Mouse (Mus musculus) 3T3-L1 (cell line): ENCODE measurements around the gene Nsun2.
"Not testable (repeated sequence)": the region's sequence is repeated elsewhere in the genome, so short reads cannot be mapped to it uniquely, and the experiment has no call there.

Source experiments
- DNase-seq: peaks from one replicate; pipeline ENCODE4 v3.0.0-alpha.2; 2015; ENCODE audit warnings: low read depth, low spot score

Gene Nsun2

DNA sequence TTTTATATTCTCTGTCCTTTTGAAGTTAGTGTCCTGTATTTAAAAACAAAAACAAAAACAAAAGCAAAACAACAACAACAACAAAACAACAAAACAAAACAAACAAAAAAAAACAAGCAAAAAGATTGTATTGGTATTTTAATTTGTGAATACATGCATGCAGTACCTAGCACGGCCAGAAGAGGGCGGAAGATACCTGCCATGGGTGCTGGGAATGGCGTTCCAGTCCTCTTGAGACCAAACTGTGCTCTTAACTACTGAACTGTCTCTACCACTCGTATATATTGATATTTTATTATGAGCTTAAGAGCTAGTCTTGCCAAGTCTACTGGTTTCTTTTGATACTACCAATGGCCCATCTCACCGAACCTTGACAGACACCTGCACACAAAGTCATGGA lies 19.5 kb downstream of the Nsun2 start:
- DNase-seq, result peak; percentile 71

- no peak for DNase-seq
These were observed 20.7 kb downstream of the Nsun2 start for GRCm38 (mm10) chr13:69554255-69554654.

DNA sequence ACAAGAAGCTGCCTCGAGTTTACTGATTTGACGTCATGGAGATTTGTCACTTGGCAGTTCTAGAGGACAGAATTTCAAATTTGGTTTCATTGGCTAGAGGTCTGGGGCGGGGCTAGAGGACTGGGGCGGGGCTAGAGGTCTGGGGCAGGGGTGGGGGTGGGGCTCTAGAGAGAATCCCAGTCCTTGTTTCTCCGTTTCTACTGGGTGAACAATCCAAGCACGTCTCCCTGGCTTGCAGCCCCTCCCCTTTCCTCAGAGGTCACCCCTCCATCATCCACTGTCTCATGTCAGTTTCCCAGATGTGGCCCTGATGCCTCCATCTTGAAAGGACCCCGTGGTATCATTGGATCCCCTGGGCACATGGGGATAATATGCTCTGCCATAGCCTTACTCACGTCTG lies 21.5 kb downstream of the Nsun2 start:
- DNase-seq, result no peak

GRCm38 (mm10) chr13:69555957-69556482 lies 22.5 kb downstream of the Nsun2 start:
- no peak for DNase-seq

- no peak for DNase-seq
These were observed 23.2 kb downstream of the Nsun2 start for GRCm38 (mm10) chr13:69556728-69557127.

GRCm38 (mm10) chr13:69558098-69558660 lies 24.6 kb downstream of the Nsun2 start:
- no peak for DNase-seq

GRCm38 (mm10) chr13:69559291-69559961 lies 25.9 kb downstream of the Nsun2 start:
- no peak for DNase-seq

DNA sequence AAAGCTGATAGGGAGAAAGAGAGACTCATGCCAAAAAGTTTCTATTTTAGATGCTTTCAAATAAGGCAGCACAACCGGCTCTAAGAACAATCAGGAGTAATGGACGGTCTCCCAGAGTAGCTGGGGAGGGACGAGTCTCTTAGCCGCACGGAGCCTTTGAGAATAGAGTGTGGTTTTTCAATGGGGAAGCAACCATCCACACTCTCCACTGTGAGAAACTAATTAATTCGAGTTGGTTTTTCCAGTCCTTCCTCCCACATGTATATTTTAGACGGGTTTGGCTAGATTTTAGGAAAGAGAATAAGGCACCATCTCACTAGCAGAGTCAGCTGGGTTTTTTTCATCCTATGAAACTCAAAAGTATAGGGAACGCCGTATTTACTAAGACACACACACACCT lies 28.5 kb downstream of the Nsun2 start:
- DNase-seq, result no peak

- DNase-seq, result no peak
These were observed 29.4 kb downstream of the Nsun2 start for GRCm38 (mm10) chr13:69562654-69563574.

- no peak for DNase-seq
These were observed 30.4 kb downstream of the Nsun2 start for GRCm38 (mm10) chr13:69563905-69564304.

- no peak for DNase-seq
These were observed 31.0 kb downstream of the Nsun2 start for GRCm38 (mm10) chr13:69564573-69564972.

DNA sequence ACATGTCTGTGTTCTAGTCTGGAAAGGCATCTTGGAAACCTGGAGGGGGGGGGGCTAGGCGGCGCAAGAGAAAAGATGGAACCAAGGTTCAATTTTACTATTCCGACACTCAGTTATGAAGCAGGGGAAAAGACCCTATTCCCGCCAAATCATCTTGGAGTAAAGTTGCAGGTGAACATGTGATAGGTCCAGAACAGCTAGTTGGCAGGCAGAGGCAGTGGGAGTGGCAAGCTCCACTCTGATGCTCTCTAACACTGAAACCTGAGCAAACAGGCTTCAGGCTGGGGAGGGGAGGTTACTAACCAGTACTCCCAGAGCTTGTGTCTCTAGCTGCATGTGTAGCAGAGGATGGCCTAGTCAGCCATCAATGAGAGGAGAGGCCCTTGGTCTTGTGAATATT lies 31.9 kb downstream of the Nsun2 start:
- DNase-seq, result not testable (repeated sequence)

GRCm38 (mm10) chr13:69569201-69569600 lies 35.7 kb downstream of the Nsun2 start:
- DNase-seq, result no peak

- DNase-seq, result no peak
These were observed 39.0 kb downstream of the Nsun2 start for GRCm38 (mm10) chr13:69572594-69572993.

- DNase-seq, result no peak
These were observed 43.1 kb downstream of the Nsun2 start for GRCm38 (mm10) chr13:69576676-69577075.

DNA sequence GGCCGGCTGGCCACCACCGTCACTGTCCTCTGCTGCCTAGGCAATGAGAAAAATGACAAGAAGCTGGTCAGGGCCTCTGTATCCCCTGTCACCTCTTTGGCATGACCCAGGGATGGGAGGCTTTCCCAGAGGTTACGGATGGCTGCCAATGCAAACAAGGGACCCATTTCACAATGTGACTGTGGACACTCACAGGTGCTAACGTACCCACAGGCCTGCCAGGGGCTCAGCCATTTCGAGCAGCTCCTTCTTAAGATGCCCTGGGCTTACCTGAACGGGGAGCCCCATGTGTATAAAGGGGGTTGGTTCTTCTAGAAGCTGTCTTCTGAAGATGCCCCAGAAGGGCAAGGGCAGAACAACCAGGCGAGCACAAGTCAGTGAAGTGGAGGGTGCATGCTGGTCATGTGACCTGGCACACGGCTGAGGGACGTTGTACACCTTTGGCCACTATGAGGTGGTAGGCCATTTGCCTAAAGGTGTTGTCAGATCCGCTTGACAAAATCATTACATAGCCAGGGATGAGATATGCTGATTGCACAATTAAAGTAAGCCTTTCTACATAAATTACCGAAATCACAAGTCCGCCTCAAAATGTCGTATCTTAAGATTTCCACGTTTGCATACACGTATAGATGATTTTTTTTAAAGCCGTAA lies 43.8 kb downstream of the Nsun2 start:
- DNase-seq, result no peak

DNA sequence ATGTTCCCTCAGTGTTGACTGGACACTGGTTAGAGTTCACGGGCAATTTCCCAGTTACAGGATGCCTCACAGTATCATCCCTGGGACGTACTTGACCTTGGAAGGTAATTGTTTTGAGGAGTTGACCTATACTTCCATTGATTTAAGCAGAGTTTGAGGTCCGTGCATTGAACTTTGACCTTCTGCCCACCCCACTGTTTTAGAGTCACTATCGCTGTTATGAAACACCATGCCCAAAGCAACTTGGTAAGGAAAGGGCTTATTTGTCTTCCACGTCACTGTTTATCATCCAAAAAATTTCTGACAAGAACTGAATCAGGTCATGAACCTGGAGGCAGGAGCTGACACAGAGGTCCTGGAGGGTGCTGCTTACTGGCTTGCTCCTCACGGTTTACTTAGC lies 48.9 kb downstream of the Nsun2 start:
- DNase-seq, result no peak

DNA sequence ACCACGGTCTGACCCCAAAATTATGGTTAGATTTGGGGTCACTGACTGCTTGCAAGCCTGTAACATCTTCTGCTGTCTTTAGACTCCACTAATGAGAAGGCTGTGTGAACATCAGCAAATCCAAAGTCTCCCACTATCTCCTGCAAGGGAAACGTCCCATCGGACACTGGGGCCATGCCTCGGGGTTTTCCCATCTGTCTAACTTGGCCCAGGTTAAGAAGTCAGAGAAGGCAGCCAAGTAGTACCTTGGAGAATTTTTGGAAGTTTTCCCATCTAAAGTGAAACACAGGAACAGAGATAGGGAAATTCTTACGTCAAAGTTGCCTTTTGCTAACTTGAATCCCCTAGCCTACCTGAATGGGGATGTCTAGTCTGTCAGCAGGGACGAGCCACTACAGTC lies 50.0 kb downstream of the Nsun2 start:
- DNase-seq, result no peak

DNA sequence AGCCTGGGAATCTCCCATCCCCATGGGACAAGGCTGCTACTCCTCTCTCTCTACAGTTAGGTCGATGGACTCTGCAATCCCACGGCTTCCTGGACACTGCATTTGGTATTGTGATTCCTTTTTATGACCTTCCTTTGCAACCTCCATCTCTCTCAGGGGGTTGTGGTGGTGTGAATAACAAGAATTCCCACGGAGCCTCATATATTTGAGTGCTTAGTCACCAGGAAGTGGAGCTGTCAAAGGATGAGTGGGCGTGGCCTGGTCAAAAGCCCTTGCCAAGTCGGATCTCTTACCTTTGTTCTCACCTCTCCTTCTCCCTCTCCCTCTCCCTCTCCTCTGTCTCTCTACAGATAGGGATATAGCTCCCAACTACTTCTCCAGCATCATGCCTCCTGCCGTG lies 52.3 kb downstream of the Nsun2 start:
- DNase-seq, result peak; percentile 78

GRCm38 (mm10) chr13:69586337-69586736 lies 52.8 kb downstream of the Nsun2 start:
- DNase-seq, result no peak

DNA sequence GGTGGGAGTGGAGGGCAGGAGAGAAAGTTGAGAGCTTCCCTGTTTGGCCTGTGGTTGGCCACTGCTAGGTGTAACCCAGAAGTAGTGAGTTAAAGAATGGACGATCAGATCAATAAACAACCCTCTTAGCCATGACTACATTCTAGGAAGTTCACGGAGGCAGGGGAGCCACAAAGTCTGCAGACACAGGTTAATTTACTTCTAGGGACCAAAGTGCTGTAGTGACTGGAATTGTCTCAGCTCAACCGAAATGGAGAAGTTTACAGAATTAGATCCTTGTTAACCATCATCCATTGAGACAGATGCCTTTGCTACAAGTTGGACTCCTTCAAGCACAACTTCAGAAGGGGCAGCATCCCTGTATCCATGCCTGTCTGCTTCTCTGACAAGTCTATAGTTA lies 54.3 kb downstream of the Nsun2 start:
- no peak for DNase-seq

DNA sequence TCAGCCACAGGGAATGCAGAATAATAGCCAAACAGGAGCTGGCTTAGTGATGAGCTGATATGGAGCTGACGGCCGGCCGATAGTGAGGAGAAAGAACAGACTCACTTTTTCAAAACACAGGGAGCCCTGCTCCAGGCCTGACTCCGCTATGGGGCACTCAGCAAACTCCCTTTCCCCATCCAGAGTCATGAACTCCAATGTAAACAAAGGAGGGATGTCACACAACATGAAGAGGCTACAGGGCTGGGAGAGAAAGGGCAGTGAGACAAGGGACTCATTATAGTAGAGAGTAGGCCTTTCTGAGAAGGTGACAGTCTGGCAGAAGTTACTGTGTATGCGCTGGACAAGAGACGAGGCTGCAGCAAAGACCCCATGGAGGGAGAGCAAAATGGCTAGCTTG lies 54.7 kb downstream of the Nsun2 start:
- DNase-seq, result no peak
